Mouse (Mus musculus) cerebellum, adult 9-11 months (tissue): ENCODE measurements around the gene Gas2l2.

Experiments used
- DNase-seq: peaks from one replicate; pipeline ENCODE4 v3.0.0; 2022

The Gas2l2 gene

DNA sequence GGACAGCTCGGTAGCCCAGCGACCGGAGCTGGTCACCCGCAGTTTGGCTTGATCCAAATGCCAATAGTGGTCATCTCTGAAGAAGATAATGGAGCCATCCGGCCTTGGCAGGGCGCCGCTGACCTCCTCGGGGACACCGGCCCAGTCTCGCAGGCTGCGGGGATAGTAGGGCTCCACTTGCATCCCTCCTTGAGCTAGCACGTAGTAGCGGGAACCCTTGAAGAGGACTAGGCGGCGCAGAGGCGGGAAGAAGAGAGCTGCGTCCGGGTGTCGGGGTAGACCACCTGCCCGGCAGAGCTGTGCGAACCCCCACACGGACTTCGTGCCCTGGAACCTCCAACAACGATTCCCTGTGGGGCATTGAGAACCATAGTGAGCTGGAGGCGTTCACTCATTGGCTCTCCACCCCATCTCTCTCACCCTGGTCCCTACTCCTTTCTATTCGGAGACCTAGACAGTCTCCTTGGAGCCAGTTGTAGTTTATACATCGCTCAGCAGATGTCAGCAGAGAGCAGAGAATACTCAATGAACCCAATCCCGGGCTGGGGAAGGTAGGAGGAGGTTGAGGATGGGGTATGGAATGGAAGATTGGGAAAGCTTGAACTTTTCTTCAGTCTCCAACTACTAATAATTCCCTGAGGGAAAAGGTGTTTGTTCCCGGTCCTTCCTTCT, 13.5 kb upstream of the Gas2l2 start:
- DNase-seq = peak; percentile 81

DNA sequence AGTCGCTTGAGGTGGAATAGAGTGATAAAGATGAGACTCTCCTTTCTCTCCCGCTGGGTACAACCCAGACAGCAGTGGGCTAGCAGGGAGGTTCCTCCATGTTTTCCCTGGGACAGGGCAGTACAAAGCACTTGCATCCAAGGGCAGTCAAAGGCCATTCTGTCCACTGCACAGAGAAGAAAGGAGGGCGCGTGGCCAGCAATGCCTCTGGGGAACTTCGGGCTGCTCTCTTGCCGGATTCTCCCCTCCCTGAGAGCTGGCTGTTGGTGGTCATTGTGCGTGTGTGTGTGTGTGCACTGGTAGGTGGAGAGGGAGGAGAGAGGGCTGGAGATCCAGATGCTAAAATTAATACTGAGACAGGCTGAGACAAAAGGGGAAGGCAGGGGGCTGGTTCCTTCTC, 12.0 kb upstream of the Gas2l2 start:
- DNase-seq = peak; percentile 51

DNA sequence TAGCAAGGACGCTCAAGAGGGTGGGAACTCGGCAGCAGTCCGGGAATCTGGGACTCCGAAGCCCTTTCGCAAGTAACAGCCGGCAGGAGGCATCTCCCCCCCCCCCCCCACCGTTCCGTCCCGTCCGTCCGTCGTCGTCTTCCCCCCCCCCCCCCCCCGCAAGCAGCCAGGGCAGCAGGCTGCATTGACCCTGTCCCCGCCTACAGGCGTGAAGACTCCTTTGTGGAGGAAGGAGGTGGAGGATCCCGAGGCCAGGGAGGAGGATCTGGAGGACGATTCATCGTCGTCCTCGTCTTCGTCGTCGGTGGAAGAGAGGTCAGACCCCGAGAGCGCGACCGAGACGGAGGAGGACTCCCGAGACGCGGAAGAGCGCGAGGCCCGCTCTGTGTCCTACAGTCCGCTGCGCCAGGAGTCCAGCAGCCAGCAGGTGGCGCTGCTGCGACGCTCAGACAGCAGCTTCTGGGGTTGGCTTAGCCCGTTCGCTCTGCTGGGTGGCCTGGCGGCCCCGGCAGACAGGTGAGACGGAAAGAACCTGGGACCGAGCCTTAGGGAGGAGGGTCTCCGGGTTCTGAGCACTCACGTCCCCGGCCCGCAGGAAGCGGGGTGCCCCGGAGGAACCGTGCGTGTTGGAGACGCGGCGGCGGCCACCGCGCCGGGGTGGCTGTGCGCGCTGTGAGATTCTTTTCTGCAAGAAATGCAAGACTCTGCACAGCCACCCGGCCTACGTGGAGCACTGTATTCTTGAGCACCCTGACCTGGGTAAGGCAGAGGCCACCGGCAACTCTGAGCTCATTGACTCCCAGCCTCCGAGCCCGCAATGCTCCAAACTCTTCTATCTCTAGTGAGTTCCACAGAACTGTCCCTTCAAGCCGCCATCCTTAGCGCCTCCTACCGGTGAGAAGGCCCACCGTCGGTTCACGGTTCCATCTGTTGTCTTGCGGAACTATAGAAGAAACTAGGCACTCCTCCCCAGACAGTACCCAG, 11.1 kb upstream of the Gas2l2 start:
- DNase-seq = peak; percentile 89

DNA sequence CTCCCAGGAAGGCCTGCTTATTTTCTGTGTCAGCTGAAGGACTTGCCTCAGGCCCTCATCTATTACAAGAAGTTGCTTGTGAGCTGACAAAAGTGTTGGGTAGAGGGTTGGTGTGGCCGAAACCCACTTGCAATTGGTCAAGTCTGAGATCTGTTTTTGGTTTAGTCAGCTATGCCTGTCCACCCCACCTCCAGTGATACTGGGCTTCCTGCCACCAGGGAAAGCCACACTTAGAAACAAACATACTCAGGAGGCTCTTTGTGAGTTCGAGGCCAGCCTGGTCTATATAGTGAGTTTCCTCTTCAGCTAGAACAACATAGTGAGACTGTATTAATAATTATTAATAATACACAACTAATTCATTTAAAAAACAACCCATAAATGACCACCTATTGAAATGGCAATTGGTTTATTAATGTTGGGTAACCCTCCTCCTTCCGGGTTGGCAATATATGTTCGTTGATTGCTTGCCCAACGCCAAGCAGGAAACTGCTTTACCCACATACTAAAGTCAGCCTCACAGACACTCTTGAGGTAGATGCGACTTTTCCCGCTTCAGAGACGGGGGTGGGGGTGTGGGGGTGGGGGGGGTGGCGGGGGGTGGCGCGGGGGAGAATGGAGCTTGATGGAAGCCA, 10.3 kb upstream of the Gas2l2 start:
- DNase-seq = no peak

DNA sequence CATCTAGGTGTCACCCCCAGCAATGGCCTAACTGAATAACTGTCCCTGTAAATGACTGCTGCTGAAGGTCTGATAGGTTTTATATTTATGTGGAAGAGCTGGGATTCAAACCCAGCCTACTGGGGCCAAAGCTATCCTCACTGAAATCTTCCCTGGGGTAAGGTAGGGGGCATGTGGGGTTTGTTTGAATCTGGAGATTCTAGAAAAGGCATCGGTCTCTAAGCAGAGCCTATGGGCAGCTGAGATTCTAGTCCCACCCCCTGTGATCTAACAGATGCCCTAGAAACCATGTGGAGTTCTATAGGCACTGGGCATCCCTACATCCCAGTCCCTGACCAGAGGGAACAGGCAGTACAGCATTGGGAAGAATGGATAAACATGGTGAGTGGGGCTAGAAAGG, 8.1 kb upstream of the Gas2l2 start, which contains the start of gene 1700020L24Rik:
Gene 1700020L24Rik, plus strand, starts transcription at position 301 of the 400 bp plus-strand sequence.
- no peak for DNase-seq

DNA sequence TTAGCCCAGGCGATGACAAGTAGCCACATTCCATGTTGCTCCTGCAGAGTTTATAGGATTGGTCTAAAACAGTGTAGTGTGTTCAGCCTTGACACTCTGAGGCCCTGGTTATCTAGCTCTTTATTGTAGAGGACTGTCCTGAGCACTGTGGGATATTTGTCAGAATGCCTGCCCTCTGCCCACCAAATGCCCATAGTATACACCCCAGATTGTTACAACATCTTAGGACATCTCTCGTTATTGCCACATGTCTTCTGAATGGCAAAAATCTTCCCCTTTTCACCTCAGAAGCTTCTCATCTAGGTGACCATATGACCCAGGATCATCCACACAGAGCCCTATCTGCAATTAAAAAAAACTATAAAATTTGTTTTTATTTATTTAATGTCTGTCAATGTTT, 3.3 kb upstream of the Gas2l2 start:
- no peak for DNase-seq

DNA sequence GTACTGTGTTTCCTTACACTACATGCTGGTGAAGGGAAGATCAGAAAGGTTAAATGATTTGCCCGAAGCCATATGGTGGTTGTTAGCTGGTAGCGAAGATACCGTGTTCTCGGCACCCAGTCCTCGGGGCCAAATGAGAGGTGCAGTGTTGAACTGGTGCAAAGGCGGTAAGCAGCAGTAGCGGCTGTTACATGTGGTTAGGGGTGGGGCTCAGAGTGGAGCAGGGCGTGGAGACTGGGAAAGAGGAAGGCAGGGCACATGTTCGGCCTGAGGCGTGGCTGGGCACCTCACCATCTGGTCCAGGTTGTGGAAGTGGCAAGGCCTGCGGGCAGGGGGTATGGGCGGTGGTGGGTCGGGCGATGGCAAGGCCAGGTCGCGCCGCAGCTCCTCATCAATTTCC, 2.3 kb downstream of the Gas2l2 start:
- DNase-seq = no peak

DNA sequence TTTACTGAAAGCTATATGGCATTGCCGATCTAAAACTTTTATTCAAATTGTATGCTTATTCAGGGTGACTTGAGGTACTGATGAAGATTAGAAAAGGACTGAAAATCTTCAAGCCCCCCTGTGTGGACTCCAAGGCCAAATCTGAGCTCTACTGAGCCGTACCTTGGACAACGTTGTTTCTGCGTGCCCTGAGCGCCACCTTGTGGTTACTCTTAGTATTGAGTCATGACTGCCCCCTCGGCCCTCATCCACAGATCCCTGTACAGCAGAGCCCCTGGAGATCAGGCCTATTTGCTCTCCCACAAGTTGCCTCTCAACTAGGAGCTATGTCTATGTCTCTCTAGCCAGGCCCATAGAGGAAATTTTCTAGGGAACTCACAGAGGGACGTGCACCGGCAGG, 4.6 kb downstream of the Gas2l2 start:
- DNase-seq = peak; percentile 69

DNA sequence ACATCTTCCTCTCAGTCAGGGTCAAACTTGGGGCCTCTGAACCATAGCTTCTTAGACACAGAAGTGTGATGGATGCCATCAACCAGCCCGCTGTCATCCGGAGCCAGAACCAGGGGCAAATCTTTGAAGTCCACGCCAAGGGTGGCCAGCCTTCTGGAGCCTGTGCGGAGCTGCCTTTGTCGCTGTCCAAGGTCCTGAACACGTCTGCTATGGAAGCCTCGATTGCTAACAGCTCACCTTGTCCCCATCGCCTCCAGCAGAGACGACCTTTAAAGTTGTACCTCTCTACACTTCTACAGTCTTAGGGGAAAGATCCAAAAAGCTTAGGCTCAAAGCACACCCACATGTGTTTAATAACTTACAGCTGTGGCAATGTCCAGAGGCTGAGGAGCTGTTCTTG, 8.0 kb downstream of the Gas2l2 start:
- DNase-seq = no peak

DNA sequence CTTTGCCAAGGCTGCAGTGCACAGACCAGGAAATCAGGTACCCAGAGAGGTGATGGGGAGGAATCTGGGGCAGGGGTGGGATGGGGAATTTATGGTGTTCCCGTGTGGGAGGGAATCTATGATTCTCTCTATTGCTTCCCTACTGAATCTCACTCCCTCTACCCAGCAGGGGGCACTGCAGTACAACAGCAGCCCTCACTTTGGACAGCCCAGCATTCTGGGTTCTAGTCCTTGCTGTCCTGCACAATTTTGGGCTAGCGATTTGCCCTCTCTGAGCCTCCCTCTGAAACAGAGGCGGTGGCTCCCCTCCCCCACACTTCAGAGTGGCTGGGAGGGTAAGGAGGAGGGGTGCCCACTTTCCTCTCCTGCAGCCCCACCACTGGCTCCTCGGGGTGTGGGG, 8.9 kb downstream of the Gas2l2 start:
- peak; percentile 40 for DNase-seq

DNA sequence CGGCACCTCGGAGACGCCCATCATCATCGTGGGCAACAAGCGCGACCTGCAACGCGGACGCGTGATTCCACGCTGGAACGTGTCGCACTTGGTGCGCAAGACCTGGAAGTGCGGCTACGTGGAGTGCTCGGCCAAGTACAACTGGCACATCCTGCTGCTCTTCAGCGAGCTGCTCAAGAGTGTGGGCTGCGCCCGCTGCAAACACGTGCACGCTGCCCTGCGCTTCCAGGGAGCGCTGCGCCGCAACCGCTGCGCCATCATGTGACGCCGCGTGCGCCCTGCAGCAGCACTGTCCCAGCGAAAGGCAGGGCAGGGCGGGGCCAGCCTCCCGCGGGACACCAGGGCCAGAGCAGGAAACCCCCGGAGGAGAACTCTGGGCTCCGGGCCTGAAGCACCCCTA, 10.7 kb downstream of the Gas2l2 start:
- DNase-seq = peak; percentile 60

DNA sequence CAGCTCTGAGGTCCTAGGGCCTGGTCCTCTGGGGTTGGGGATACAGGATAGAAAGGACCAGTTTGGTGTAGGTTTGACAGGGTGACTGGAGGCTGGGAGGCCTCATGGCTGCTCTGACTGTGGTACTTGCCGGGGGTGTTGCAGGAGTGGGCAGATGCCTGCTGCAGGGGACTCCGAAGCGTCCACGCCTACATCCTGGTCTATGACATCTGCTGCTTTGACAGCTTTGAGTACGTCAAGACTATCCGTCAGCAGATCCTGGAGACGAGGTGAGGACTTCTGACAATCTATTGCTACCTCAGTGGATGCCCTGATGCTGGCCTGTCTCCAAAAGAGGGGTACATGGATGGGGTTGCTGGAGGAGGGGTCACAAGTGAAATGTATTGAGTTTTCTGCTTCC, 11.5 kb downstream of the Gas2l2 start:
- DNase-seq = no peak

DNA sequence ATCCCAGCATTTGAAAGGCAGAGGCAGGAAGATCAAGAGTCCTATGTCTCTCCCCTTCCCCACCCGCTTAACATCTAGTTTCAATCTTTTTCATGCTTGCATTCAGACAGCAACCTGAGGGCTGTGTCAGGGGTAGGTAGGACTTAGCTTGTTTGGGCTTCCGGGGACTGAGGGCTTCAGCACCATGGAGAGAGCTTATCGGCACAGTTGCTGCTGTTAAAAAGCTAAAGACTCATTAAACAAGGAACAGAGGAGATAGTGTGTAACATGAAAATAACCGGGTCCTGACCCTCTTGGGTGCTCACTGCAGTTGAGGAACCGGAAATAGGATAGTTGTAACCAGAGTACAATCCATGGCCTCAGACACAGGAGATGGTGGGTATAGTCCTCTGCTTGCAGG, 12.2 kb downstream of the Gas2l2 start:
- DNase-seq = no peak

DNA sequence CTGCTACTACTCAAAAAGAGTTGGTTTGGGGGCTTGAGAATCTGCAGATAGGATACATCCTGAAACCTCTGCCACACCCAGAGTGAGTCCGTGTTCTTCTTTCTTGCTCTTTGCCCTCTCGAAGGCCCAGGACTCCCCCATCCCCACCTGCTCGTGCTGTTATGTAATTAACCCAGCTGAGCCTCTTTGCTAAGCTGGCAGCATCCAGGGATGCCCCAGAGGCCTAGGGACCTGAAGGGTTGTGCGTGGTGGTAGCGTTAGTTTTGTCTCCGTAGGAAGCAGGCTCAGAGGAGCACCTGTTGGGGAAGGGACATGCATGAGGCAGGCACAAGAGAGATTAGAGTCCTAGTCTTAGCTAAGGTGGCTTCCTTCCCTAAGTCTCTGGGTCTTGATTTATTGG, 18.7 kb downstream of the Gas2l2 start:
- no peak for DNase-seq

DNA sequence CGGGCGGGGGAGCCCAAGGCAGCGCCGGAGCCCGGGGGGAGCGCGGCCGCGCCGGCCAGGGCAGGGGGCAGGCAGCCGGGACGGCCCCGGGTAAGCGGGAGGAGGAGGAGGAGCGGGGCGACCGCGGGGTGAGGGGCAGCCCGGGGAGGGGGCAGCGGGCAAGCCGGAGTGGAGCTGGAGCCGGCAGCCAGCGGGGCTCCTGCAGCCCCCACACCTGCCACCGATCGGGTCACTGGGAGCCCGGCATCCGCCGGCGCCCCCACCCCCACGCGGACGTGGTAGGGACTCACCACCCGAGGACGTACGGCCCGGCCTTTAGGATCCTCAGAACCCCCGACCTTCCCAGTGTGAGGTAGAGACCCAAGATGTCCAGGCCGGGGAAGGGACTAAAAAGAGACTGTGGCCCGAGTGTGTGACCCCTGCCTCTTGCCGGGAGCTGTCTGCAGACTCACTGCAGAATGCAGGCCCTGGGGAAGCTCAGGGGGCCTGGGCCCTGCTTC, 19.4 kb downstream of the Gas2l2 start:
- DNase-seq = peak; percentile 51

DNA sequence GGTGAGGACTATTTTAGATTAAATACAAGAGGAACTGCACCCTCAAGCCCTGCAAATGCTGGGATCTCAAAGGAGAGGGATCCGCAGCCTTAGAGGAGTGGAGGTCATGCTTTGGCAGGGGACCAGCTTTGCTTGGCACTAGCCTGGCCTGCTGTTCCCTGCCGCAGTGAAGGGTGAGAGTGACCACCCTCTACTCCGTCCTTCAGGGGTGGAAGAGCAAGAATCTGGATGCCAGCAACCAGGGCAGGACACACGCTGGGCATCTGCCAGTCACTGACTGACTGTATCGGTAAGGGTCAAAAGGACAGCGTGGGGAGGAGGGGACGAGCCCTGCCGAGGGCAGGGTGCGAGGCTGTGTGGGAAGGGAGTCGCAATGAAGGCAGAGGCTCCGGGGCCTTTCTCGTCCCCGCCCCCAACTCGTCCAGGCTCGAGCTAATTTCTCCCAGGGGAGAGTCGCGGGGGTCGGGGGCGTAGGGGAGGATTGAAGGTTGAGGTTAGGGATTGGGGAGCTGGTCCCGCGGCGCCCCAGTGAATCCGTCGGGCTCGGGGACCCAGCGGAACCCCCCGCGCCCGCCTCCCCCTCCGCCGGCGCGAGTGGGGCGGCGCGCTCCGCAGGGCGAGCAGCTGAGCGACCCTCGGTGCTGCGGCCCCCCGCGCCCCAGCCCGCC, 20.0 kb downstream of the Gas2l2 start, which contains the start of gene Rasl10b:
Gene Rasl10b, plus strand, starts transcription at position 51 of the 668 bp plus-strand sequence.
- peak; percentile 78 for DNase-seq

DNA sequence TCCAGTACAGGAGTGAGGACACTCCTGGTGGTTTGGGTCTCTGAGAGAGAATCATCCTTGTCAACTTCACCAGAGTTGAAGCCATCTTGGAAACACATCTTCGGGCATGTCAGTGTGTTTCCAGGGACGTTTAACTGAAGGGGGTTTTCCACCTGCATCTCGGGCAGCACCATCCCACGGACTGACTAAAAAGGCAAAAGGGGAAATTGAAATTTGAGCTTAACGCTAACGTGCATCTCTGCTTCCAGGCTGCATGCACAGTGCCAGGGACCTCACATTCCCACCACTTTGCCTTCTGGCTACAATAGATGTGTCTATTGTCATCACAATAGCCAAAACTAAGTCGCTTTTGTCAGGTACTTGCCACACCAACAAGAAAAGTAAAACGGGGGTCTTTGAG, 21.0 kb downstream of the Gas2l2 start:
- DNase-seq = no peak

DNA sequence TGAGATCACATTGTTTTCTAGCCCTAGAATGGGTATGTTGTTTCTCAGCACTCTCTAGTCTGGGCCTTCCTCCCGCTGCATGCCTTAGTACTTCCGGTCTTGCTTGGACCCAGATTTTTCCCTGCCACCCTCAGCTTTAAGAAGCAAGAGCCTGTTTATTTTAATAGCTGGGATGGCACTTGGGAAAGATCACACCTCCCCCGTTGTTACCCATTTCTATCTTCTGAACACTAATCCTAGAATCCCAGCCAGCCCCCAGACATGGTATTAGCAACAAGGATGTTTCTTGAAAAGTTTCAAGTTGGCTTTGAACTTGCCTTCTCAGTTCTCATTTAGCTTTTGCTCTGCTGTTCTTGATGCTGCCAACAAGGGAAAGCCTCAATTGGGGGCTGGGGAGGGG, 22.9 kb downstream of the Gas2l2 start:
- no peak for DNase-seq

DNA sequence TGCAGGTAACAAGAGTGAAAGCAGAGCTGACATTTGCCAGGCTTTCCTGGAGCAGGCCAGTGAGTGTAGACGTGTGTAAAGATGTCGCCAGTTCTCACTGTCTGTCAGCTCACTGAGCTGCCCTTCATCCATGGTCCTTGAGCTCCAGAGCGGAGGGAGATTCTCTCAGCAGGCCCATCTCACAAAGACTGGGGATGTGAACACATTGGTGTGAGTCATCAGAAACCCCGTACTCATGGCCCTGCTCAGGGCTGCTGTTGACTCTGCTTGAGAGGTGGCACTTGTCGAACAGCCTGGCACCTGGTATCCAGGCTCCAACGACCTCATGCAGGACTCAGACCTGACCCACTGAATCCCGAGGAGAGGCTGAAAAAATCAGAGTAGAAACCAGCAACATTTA, 25.5 kb downstream of the Gas2l2 start:
- DNase-seq = no peak

DNA sequence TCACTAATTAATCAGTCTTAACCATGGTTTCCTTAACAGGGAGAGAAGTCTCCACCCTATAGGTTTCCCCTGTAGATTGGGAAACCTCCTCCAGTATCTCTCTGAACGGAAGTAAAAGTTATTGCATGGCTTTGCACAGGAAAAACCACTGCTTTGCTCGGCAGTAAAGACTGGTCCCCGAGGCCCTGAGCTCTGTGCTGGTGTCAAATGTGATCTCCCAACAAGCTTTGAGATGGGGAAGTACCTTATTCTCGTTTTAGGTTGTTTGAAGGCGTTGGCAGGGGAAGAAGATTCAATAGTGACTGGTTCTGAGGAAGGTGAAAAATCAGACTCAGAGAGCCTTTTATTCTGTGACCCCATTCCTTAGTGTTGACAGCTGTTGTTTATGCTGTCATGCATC, 30.5 kb downstream of the Gas2l2 start:
- DNase-seq = no peak

DNA sequence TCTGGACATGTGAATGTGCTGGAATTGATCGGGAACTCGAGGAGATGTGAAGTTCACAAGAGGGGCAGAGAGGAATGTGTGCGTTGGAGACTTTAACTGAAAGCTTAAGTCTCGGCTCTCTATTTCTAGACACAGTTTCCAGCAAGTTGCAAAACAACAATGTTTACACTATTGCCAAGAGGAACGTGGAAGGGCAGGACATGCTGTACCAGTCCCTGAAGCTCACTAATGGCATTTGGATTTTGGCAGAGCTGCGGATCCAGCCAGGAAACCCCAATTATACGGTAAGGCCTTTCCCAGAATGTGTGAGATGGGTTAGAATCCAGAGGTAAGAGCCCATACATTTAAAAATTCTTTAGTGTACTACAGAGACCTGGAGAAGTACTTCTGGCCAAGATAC, 31.6 kb downstream of the Gas2l2 start:
- DNase-seq = no peak

DNA sequence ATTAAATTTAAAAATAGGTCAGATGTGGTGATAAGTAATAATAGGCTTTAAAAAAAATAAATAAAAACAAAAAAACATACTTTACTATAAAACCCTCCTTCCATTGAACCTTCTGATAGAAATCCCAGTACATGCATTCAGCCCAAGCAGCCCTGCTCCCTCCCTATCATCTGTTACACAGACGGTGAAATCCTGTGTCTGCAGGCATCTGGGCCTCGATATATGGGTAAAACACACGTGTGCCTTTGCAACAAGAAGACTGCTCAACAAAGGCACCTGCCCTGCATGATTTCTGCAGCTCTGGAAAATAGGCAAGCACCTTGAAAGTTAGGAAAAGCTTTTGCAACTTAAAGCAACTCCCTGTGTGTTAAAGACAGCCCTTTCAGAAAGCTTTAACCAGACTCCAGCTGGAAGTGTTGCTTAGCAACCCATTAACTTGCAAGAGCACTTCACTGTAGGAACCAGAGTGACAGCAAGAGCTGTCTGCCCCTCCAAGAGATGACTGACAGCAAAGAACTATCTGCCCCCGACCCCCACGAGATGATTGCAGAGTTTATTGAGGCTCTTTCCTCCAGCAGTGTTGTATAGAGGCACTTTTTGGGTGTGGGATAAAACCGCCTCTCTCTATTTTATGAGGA, 34.3 kb downstream of the Gas2l2 start:
- no peak for DNase-seq
